Comparison of ENCODE assay signal across 19 mouse cellular contexts in the genomic region with DNA sequence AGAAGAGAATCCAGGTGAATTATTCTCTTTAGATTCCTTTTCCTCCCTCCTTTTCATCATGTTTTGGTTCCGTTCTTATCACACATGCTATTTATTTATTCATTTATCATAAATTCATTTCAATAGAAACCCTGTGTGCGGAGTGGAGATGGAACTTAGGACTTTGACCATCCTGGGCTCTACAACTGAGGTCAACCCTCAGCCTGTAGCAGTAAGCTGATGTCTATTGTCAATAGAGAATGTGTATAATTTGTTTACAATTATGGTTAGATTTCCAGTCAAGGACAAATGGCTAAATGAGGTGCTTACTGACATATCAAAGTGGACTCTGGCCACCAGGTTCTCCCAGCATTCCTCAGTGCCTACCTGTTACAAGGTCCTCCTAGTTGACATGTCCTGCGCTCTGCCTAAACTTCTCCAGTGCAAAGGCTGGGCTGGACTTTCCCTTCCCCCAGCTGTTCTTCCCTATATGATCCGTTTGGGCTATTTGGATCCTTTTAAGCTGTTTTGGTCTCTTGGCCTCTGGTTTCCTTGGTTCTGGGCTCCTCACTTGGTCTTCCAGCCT. TPM values are rescaled to one million over a fixed set of nuclear protein-coding genes. Genes with fewer than 3 reads are reported as not detected.
"Had no signal": no experiment of that assay in that cellular context is flagged by ENCODE, and none has a peak within 500 bp of the region (broad histone marks: within the 10 kb centered on the region; RNA-seq: fewer than 3 reads in every experiment).

No protein-coding gene starts in this region.

- H3K4me2 ChIP-seq: limb, embryonic 12.5 days; limb, embryonic 15.5 days; liver, embryonic 13.5 days; midbrain, embryonic 13.5 days; neural tube, embryonic 13.5 days had no signal

- H3K27ac ChIP-seq: limb, embryonic 12.5 days; limb, embryonic 15.5 days; liver, embryonic 13.5 days; macrophage; midbrain, embryonic 13.5 days; neural tube, embryonic 13.5 days had no signal

- H3K36me3 ChIP-seq: limb, embryonic 12.5 days; limb, embryonic 15.5 days; liver, embryonic 13.5 days; midbrain, embryonic 13.5 days; neural tube, embryonic 13.5 days had no signal

- H3K4me3 ChIP-seq: limb, embryonic 12.5 days; limb, embryonic 15.5 days; liver, embryonic 13.5 days; midbrain, embryonic 13.5 days; myocyte; neural tube, embryonic 13.5 days had no signal

- ATAC-seq: midbrain, embryonic 13.5 days; midbrain, embryonic 16.5 days had no signal

- DNase-seq: left cerebral cortex, postnatal 4 days; liver, embryonic 13.5 days; lung, adult 2 months; lung, postnatal 14 days; retina, postnatal 1 day; right cerebral cortex, postnatal 25 days; thymus, adult 18-20 months; thymus, postnatal 36 days had no signal

- H3K9me3 ChIP-seq: limb, embryonic 12.5 days; limb, embryonic 15.5 days; liver, embryonic 13.5 days; neural tube, embryonic 13.5 days had no signal

- H3K4me1 ChIP-seq: limb, embryonic 12.5 days; limb, embryonic 15.5 days; liver, embryonic 13.5 days; neural tube, embryonic 13.5 days had no signal

- H3K9ac ChIP-seq: limb, embryonic 12.5 days; limb, embryonic 15.5 days; liver, embryonic 13.5 days; midbrain, embryonic 13.5 days; neural tube, embryonic 13.5 days had no signal

- H3K27me3 ChIP-seq: limb, embryonic 12.5 days; limb, embryonic 15.5 days; liver, embryonic 13.5 days; neural tube, embryonic 13.5 days had no signal

RNA-seq across cellular contexts. Expression of a gene that starts 14.2 kb away (rescaled TPM):
- total RNA-seq: megakaryocyte, adult 5-6 weeks; monocyte, adult 5-6 weeks; neutrophil, adult 5-6 weeks had no signal
- polyA plus RNA-seq: limb, embryonic 12.5 days; liver, embryonic 13.5 days; macrophage; myocyte; spleen, adult 2 months had no signal

RNA-seq across cellular contexts. Expression of a gene that starts 26.7 kb away (rescaled TPM):
- total RNA-seq: monocyte, adult 5-6 weeks had no signal
- polyA plus RNA-seq: macrophage had no signal
